Mouse (Mus musculus) kidney, adult 2 months (tissue): Measurements from ENCODE around the gene 5330417C22Rik.

ENCODE experiments used
- CTCF ChIP-seq: fragments of 200-500 bp; conservative IDR thresholded peaks from 2 replicates; pipeline ENCODE4 v1.5.1; 2011; ENCODE audit warnings: low read depth, mild to moderate bottlenecking, control low read depth, low read length, moderate library complexity, mixed read lengths; ENCODE audit not compliant: insufficient read depth, insufficient read length
- POLR2A ChIP-seq: fragments of 200-500 bp; IDR thresholded peaks from one replicate; pipeline ENCODE4 v1.6.1; 2011; ENCODE audit warnings: low read depth, low read length, control low read depth

DNA sequence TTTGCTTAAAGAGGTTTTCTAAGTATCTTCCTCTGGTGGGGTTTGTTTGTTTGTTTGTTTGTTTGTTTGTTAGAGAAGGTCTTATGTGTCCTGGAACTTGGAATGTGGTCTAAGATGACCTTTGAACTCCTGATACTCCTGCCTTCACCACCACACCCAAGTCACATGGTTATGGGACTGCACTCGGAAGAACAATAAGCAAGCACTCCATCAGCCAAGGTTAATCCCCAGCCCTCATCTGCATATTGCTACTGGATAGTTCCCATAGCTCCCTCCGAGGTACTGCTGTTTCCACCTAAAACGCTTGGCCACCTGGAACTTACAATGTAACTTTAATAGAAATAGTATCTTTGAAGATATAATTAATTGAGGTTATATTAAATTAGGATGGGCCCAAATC, 22.9 kb downstream of the 5330417C22Rik start:
- TF ChIP-seq CTCF (no peak), POLR2A (no peak)
